ENCODE assay signal across 27 mouse cellular contexts in the genomic region with DNA sequence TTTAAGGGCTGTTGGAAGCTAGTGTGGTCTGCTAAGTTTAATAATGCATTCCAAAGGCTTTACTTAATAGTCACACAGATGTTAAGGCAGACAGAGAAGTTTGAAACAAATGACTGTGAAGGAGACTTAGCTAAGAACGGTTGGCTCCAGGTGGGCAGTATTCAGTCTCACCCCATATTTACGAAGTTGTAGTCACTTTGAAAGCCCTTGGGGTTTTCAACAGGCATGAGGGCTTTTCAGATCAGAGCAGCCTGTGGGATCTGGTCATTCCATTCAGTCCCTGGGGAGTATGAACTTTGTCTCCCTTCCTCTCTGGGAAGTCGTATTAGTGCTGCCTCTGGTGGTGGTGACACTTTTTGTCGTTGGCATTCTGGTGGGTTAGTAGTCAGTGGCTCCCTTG. TPM values are rescaled to one million over a fixed set of nuclear protein-coding genes. Genes with fewer than 3 reads are reported as not detected.
DNase-seq lines count a peak whose midpoint lies in the region; ATAC-seq and TF ChIP-seq lines count a peak whose summit lies in the region.
"Had no signal": no experiment of that assay in that cellular context is flagged by ENCODE, and none has a peak within 500 bp of the region (broad histone marks: within the 10 kb centered on the region; RNA-seq: fewer than 3 reads in every experiment).

No protein-coding gene starts in this region.

- peak overlapping the region; percentile 46 for H3K27ac ChIP-seq in lung, embryonic 15.5 days
- H3K27ac ChIP-seq: embryonic facial prominence, embryonic 13.5 days; forebrain, embryonic 12.5 days; hindbrain, embryonic 10.5 days; hindbrain, embryonic 14.5 days had no signal

- no peak for ATAC-seq in lung, embryonic 15.5 days (ENCODE audit: borderline replicate concordance, extremely low read depth, low FRiP score, low TSS enrichment)
- ATAC-seq in inflammation-experienced regulatory T-cells, adult 6 months, result no peak
- ATAC-seq: activated CD4-positive, CD25-positive, alpha-beta regulatory T cell, adult 4 months; CD4-positive, CD25-positive, alpha-beta regulatory T cell, adult 4 months; forebrain, postnatal 0 days had no signal

- no peak for DNase-seq in lung, adult 2 months
- peak; percentile 9 for DNase-seq in adipocyte (ENCODE audit: low spot score)
- DNase-seq in lung, postnatal 25 days (ENCODE audit: low spot score), result peak; percentile 12
- DNase-seq in layer of hippocampus, postnatal 36 days, result no peak
- DNase-seq in layer of hippocampus, adult 8-10 months (ENCODE audit: low spot score in 2 of 2), result no peak
- DNase-seq: adrenal gland, adult 2 months; adrenal gland, postnatal 25 days; B cell, adult 2 months; cerebellum, adult 18-20 months; cerebellum, adult 9-11 months; cerebellum, postnatal 36 days; forebrain, postnatal 0 days; gastrocnemius, postnatal 25 days had no signal

- no peak overlapping the region for H3K9ac ChIP-seq in lung, embryonic 15.5 days
- H3K9ac ChIP-seq: embryonic facial prominence, embryonic 13.5 days; forebrain, embryonic 12.5 days; forebrain, postnatal 0 days; heart, embryonic 12.5 days; hindbrain, embryonic 14.5 days had no signal

- H3K4me2 ChIP-seq in lung, embryonic 15.5 days, result no peak overlapping the region
- H3K4me2 ChIP-seq: embryonic facial prominence, embryonic 13.5 days; forebrain, embryonic 12.5 days; heart, embryonic 12.5 days; hindbrain, embryonic 14.5 days had no signal

- TF ChIP-seq CTCF in lung, adult 2 months (IDR thresholded peaks at IDR 0.05; ENCODE audit: insufficient read depth, low read length), result no peak

- H3K9me3 ChIP-seq in lung, embryonic 15.5 days, result no peaks in the 10 kb centered on the region
- H3K9me3 ChIP-seq: embryonic facial prominence, embryonic 13.5 days; forebrain, embryonic 12.5 days; heart, embryonic 12.5 days; hindbrain, embryonic 10.5 days had no signal

- no peaks in the 10 kb centered on the region for H3K27me3 ChIP-seq in lung, embryonic 15.5 days
- H3K27me3 ChIP-seq: embryonic facial prominence, embryonic 13.5 days; forebrain, embryonic 12.5 days; heart, embryonic 12.5 days had no signal

- WGBS in lung, embryonic 15.5 days, result 31% methylated on average over 4 of the region's 4 CpGs
- 39% methylated on average over 4 of the region's 4 CpGs for WGBS in lung, adult 2 months

- peaks cover 5% of the 10 kb centered on the region; the same call in 1 of the 2 replicates for H3K4me1 ChIP-seq in lung, embryonic 15.5 days
- H3K4me1 ChIP-seq in lung, adult 2 months (ENCODE audit: control insufficient read depth, insufficient read depth, low read length), result no peaks in the 10 kb centered on the region
- H3K4me1 ChIP-seq: embryonic facial prominence, embryonic 13.5 days; forebrain, embryonic 12.5 days; heart, embryonic 12.5 days; hindbrain, embryonic 10.5 days had no signal

- no peak for TF ChIP-seq POLR2A in lung, adult 2 months (IDR thresholded peaks at IDR 0.05; ENCODE audit: borderline replicate concordance, extremely low read depth, low read depth, low read length)

- no peaks in the 10 kb centered on the region for H3K36me3 ChIP-seq in lung, embryonic 15.5 days
- H3K36me3 ChIP-seq: embryonic facial prominence, embryonic 13.5 days; forebrain, embryonic 12.5 days; heart, embryonic 12.5 days; hindbrain, embryonic 10.5 days had no signal

- no peak overlapping the region for H3K4me3 ChIP-seq in lung, embryonic 15.5 days
- H3K4me3 ChIP-seq in lung, adult 2 months (replicated peaks; ENCODE audit: extremely low read depth, low read depth, low read length), result no peak overlapping the region
- H3K4me3 ChIP-seq: embryonic facial prominence, embryonic 13.5 days; forebrain, embryonic 12.5 days; heart, embryonic 12.5 days; hindbrain, embryonic 10.5 days had no signal

RNA-seq across cellular contexts. Expression of gene Samd3, which starts 9.1 kb away (rescaled TPM):
- polyA plus RNA-seq in lung, embryonic 15.5 days (2015; fragmentation: Nextera tagmentation; extraction: Ambion mirVana), result 0.28 and 0.30 TPM in 2 replicates
- polyA plus RNA-seq in lung, adult 2 months (2012; rRNA removed), result 0.32 and 0.44 TPM in 2 replicates
- not detected for total RNA-seq in layer of hippocampus, postnatal 36 days (2021)
- not detected for total RNA-seq in layer of hippocampus, adult 8-10 months (2022)
- polyA plus RNA-seq in inflammation-experienced regulatory T-cells, adult 6 months (2017; shearing (Covaris generic)), result 10 to 100 TPM in 1 of 3 experiments, 1 to 10 TPM in 2; 1.4 to 21.9 (median 1.7) TPM
- total RNA-seq: adrenal gland, adult 2 months; adrenal gland, postnatal 25 days; gastrocnemius, adult 18-20 months; gastrocnemius, postnatal 25 days; granulocyte monocyte progenitor cell, adult 5-6 weeks; heart, adult 8-10 months; heart, postnatal 25 days; MEL had no signal
- polyA plus RNA-seq: heart, embryonic 12.5 days had no signal

Comparison
In these comparisons a context has a peak if more than half of its experiments do, and no peak if none do; other contexts are left out.
1. DNase-seq: peak in adipocyte (single experiment) and lung, postnatal 25 days (single experiment); none in lung, adult 2 months (single experiment), layer of hippocampus, postnatal 36 days (0 of 2) and layer of hippocampus, adult 8-10 months (0 of 2).